Mouse (Mus musculus): ENCODE data around the gene Tspan14.

The Tspan14 gene

GRCm38 (mm10) chr14:40975127-40975721 lies 8.6 kb upstream of the Tspan14 start:
- DNase-seq (ENCODE audit: low read depth, low spot score) = peak; percentile 91

GRCm38 (mm10) chr14:40968051-40968450 lies 1.4 kb upstream of the Tspan14 start:
- DNase-seq (ENCODE audit: low read depth, low spot score) = no peak

- no peak for DNase-seq (ENCODE audit: low read depth, low spot score)
Measured at GRCm38 (mm10) chr14:40967598-40967900, 942 bp upstream of the Tspan14 start.

GRCm38 (mm10) chr14:40966862-40967597 lies 423 bp upstream of the Tspan14 start:
- DNase-seq (ENCODE audit: low read depth, low spot score) = peak; percentile 98

- DNase-seq (ENCODE audit: low read depth, low spot score) = peak; percentile 67
Measured at GRCm38 (mm10) chr14:40965507-40966356, 875 bp downstream of the Tspan14 start.

GRCm38 (mm10) chr14:40964881-40965280 lies 1.7 kb downstream of the Tspan14 start:
- DNase-seq (ENCODE audit: low read depth, low spot score) = no peak

- DNase-seq (ENCODE audit: low read depth, low spot score) = no peak
Measured at GRCm38 (mm10) chr14:40964214-40964610, 2.4 kb downstream of the Tspan14 start.

- no peak for DNase-seq (ENCODE audit: low read depth, low spot score)
Measured at GRCm38 (mm10) chr14:40963501-40964213, 3.0 kb downstream of the Tspan14 start.

- peak; percentile 47 for DNase-seq (ENCODE audit: low read depth, low spot score)
Measured at GRCm38 (mm10) chr14:40962365-40963290, 4.0 kb downstream of the Tspan14 start.

GRCm38 (mm10) chr14:40960237-40960636 lies 6.4 kb downstream of the Tspan14 start:
- no peak for DNase-seq (ENCODE audit: low read depth, low spot score)

- DNase-seq (ENCODE audit: low read depth, low spot score) = no peak
Measured at GRCm38 (mm10) chr14:40959586-40959985, 7.0 kb downstream of the Tspan14 start.

GRCm38 (mm10) chr14:40958986-40959381 lies 7.6 kb downstream of the Tspan14 start:
- no peak for DNase-seq (ENCODE audit: low read depth, low spot score)

GRCm38 (mm10) chr14:40958083-40958985 lies 8.3 kb downstream of the Tspan14 start:
- DNase-seq (ENCODE audit: low read depth, low spot score) = peak; percentile 77

GRCm38 (mm10) chr14:40957607-40958006 lies 9.0 kb downstream of the Tspan14 start:
- peak; percentile 54 for DNase-seq (ENCODE audit: low read depth, low spot score)

GRCm38 (mm10) chr14:40956252-40957146 lies 10.1 kb downstream of the Tspan14 start:
- DNase-seq (ENCODE audit: low read depth, low spot score) = peak; percentile 96

GRCm38 (mm10) chr14:40955596-40956251 lies 10.9 kb downstream of the Tspan14 start:
- peak; percentile 92 for DNase-seq (ENCODE audit: low read depth, low spot score)

- no peak for DNase-seq (ENCODE audit: low read depth, low spot score)
Measured at GRCm38 (mm10) chr14:40955146-40955545, 11.5 kb downstream of the Tspan14 start.

GRCm38 (mm10) chr14:40953381-40953780 lies 13.2 kb downstream of the Tspan14 start:
- peak; percentile 63 for DNase-seq (ENCODE audit: low read depth, low spot score)

All from brain, adult 2 months (tissue).